Mouse (Mus musculus) forebrain, embryonic 11.5 days (tissue): ENCODE results near the gene Plin5. TPM values are rescaled to one million over a fixed set of nuclear protein-coding genes. Genes with fewer than 3 reads are reported as not detected.
"Not testable (repeated sequence)": the region's sequence is repeated elsewhere in the genome, so short reads cannot be mapped to it uniquely, and the experiment has no call there.

Source experiments
- ATAC-seq: fragments of 200-750 bp; cut with Nextera tagmentation; replicated peaks from 2 replicates; pipeline ENCODE4 v1.8.0; 2017; ENCODE audit warnings: moderate TSS enrichment; ENCODE audit not compliant: low FRiP score
- DNase-seq: peaks from one replicate; pipeline ENCODE4 v3.0.0-alpha.2; 2017; ENCODE audit warnings: low spot score
- H3K27ac ChIP-seq: fragments of 300-500 bp; sonication (generic); 2 replicates; pipeline ENCODE4 v1.5.1; 2014; ENCODE audit warnings: low read depth, low read length
- H3K27me3 ChIP-seq: fragments of 300-500 bp; sonication (generic); 2 replicates; pipeline ENCODE4 v1.6.1; 2014; ENCODE audit warnings: mild to moderate bottlenecking, low read length, mixed read lengths; ENCODE audit not compliant: control insufficient read depth, insufficient read depth
- H3K36me3 ChIP-seq: fragments of 300-500 bp; sonication (generic); 2 replicates; pipeline ENCODE4 v1.6.1; 2014; ENCODE audit warnings: mild to moderate bottlenecking, low read length, moderate library complexity, mixed read lengths; ENCODE audit not compliant: control insufficient read depth, insufficient read depth
- H3K4me1 ChIP-seq: fragments of 300-500 bp; sonication (generic); replicated peaks from 2 replicates; pipeline ENCODE4 v1.6.1; 2014; ENCODE audit warnings: low read length, mixed read lengths; ENCODE audit not compliant: control insufficient read depth, insufficient read depth
- H3K4me2 ChIP-seq: fragments of 300-500 bp; sonication (generic); 2 replicates; pipeline ENCODE4 v1.6.1; 2014; ENCODE audit warnings: low read depth, mild to moderate bottlenecking, low read length, moderate library complexity, mixed read lengths; ENCODE audit not compliant: severe bottlenecking
- H3K4me3 ChIP-seq: fragments of 300-500 bp; sonication (generic); 2 replicates; pipeline ENCODE4 v1.5.1; 2014; ENCODE audit warnings: low read depth, low read length
- H3K9ac ChIP-seq: fragments of 300-500 bp; sonication (generic); 2 replicates; pipeline ENCODE4 v1.6.1; 2014; ENCODE audit warnings: low read length
- H3K9me3 ChIP-seq: fragments of 300-500 bp; sonication (generic); 2 replicates; pipeline ENCODE4 v1.6.1; 2016; ENCODE audit warnings: low read length, mixed read lengths; ENCODE audit not compliant: control insufficient read depth
- WGBS: fragments of 180-500 bp; shearing (Covaris S2); extraction: QIAGEN DNeasy Blood & Tissue Kit; methylation state at CpG from one replicate; pipeline ENCODE4 v1.1.7; 2014; 5-methylcytosine and 5-hydroxymethylcytosine counted together
- polyA plus RNA-seq: library from polyadenylated mRNA; unstranded; fragments of >200 nt; fragmentation: Nextera tagmentation; extraction: Ambion mirVana; gene quantifications from 2 replicates; pipeline ENCODE4 v1.2.1, GENCODE M21; 2014

Plin5 gene
- polyA plus RNA-seq, 1 experiment from 2014 or later = 0.21 TPM

GRCm38 (mm10) chr17:56098180-56098579 lies 19.2 kb downstream of the Plin5 start:
- Histone ChIP-seq H3K9me3 (no peaks in the 10 kb centered on the region), H3K9ac (no peak overlapping the region), H3K36me3 (peaks cover 22% of the 10 kb centered on the region), H3K4me3 (no peak overlapping the region), H3K4me1 (no peaks in the 10 kb centered on the region), H3K4me2 (no peak overlapping the region), H3K27me3 (no peaks in the 10 kb centered on the region), H3K27ac (no peak overlapping the region)
- 95% methylated on average over 8 of the region's 8 CpGs for WGBS
- ATAC-seq (no peak), DNase-seq (peak; percentile 47)

- ATAC-seq (no peak), DNase-seq (peak; percentile 47)
- Histone ChIP-seq H3K36me3 (peaks cover 22% of the 10 kb centered on the region), H3K4me2 (no peak overlapping the region), H3K9me3 (no peaks in the 10 kb centered on the region), H3K4me3 (no peak overlapping the region), H3K9ac (no peak overlapping the region), H3K27me3 (no peaks in the 10 kb centered on the region), H3K27ac (no peak overlapping the region), H3K4me1 (no peaks in the 10 kb centered on the region)
- WGBS = 92% methylated on average over 12 of the region's 12 CpGs
Observed at GRCm38 (mm10) chr17:56096883-56097282, 20.5 kb downstream of the Plin5 start.

GRCm38 (mm10) chr17:56092794-56093193 lies 24.6 kb downstream of the Plin5 start:
- Histone ChIP-seq H3K9me3 (no peaks in the 10 kb centered on the region), H3K36me3 (peaks cover 9% of the 10 kb centered on the region)
- WGBS = 89% methylated on average over 1 of the region's 1 CpGs

DNA sequence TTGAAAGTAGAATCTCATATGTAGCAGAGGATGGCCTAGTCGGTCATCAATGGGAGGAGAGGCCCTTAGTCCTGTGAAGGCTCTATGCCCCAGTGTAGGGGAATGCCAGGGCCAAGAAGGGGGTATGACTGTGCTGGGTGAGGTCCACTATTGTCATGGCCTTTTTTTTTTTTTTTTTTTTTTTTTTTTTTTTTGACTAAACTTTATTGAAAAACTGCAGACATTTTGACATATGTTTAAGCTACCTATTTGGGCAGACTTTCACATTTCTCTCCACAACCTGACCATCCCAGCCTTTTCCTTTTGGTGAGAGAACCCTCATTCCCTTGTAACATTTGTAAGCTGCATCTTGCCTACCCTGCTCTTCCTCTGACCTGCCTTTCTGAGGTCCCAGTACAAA lies 25.1 kb downstream of the Plin5 start:
- Histone ChIP-seq H3K9ac (no peak overlapping the region), H3K9me3 (no peaks in the 10 kb centered on the region), H3K4me2 (no peak overlapping the region), H3K27ac (no peak overlapping the region), H3K4me3 (no peak overlapping the region), H3K27me3 (no peaks in the 10 kb centered on the region), H3K36me3 (peaks cover 8% of the 10 kb centered on the region), H3K4me1 (no peaks in the 10 kb centered on the region)
- ATAC-seq = no peak
- WGBS = 89% methylated on average over 1 of the region's 1 CpGs
- no peak for DNase-seq

More at GRCm38 (mm10) chr17:56092794-56093193, 24.6 kb downstream of the Plin5 start:
- H3K27ac ChIP-seq = no peak overlapping the region
- H3K27me3 ChIP-seq = no peaks in the 10 kb centered on the region
- DNase-seq = peak; percentile 41
- no peak overlapping the region for H3K4me2 ChIP-seq
- H3K4me3 ChIP-seq = no peak overlapping the region
- H3K4me1 ChIP-seq = no peaks in the 10 kb centered on the region
- no peak overlapping the region for H3K9ac ChIP-seq
- no peak for ATAC-seq

GRCm38 (mm10) chr17:56080781-56081585 lies 36.4 kb downstream of the Plin5 start:
- H3K9me3 ChIP-seq = no peaks in the 10 kb centered on the region
- ATAC-seq = peak; percentile 57
- H3K36me3 ChIP-seq = no peaks in the 10 kb centered on the region
- peak; percentile 83 for DNase-seq
- H3K9ac ChIP-seq = peak overlapping the region; percentile 82
- no peak overlapping the region for H3K27ac ChIP-seq
- no peaks in the 10 kb centered on the region for H3K27me3 ChIP-seq
- H3K4me1 ChIP-seq = peaks cover 17% of the 10 kb centered on the region
- 9% methylated on average over 8 of the region's 8 CpGs for WGBS
- H3K4me2 ChIP-seq = peak overlapping the region; percentile 98
- peak overlapping the region; percentile 85 for H3K4me3 ChIP-seq

- peak overlapping the region; percentile 85 for H3K4me3 ChIP-seq
- 3% methylated on average over 11 of the region's 11 CpGs for WGBS
- H3K9ac ChIP-seq = peak overlapping the region; percentile 82
- no peak overlapping the region for H3K27ac ChIP-seq
- H3K4me2 ChIP-seq = peak overlapping the region; percentile 98
- H3K36me3 ChIP-seq = no peaks in the 10 kb centered on the region
- peaks cover 25% of the 10 kb centered on the region for H3K4me1 ChIP-seq
- DNase-seq (peak; percentile 66), ATAC-seq (no peak)
- H3K9me3 ChIP-seq = no peaks in the 10 kb centered on the region
- H3K27me3 ChIP-seq = no peaks in the 10 kb centered on the region
Observed at GRCm38 (mm10) chr17:56079921-56080320, 37.5 kb downstream of the Plin5 start.

GRCm38 (mm10) chr17:56078880-56079795 lies 38.3 kb downstream of the Plin5 start, which contains the start of gene Hdgfl2:
Hdgfl2 (plus strand) TSS chr17:56079634.
- peak; percentile 92 for ATAC-seq
- peak; percentile 99 for DNase-seq

GRCm38 (mm10) chr17:56078361-56078760 lies 39.0 kb downstream of the Plin5 start:
- Histone ChIP-seq H3K4me1 (peaks cover 30% of the 10 kb centered on the region), H3K4me3 (peak overlapping the region; percentile 85; the same call in 1 of the 2 replicates), H3K4me2 (peak overlapping the region; percentile 36; the same call in 1 of the 2 replicates)
- not testable (repeated sequence) for H3K9me3 ChIP-seq, DNase-seq, H3K27me3 ChIP-seq, H3K36me3 ChIP-seq, ATAC-seq, H3K27ac ChIP-seq, H3K9ac ChIP-seq
- WGBS = 66% methylated on average over 9 of the region's 9 CpGs

More at GRCm38 (mm10) chr17:56078880-56079795, 38.3 kb downstream of the Plin5 start, which contains the start of gene Hdgfl2:
- Histone ChIP-seq H3K4me2 (peak within 1 kb of the TSS; percentile 98), H3K9me3 (no peaks in the 10 kb centered on the region), H3K4me1 (peaks cover 27% of the 10 kb centered on the region), H3K36me3 (no peaks in the 10 kb centered on the region), H3K4me3 (peak within 1 kb of the TSS; percentile 85), H3K27ac (no peak within 1 kb of the TSS), H3K27me3 (no peaks in the 10 kb centered on the region), H3K9ac (peak within 1 kb of the TSS; percentile 82)
- WGBS = under 1% methylated on average over 61 of the region's 61 CpGs
